ENCODE assay signal across 18 mouse cellular contexts in genomic region chr2:103341375-103341971, GRCm38 (mm10). TPM values are rescaled to one million over a fixed set of nuclear protein-coding genes. Genes with fewer than 3 reads are reported as not detected.
"Had no signal": no experiment of that assay in that cellular context is flagged by ENCODE, and none has a peak within 500 bp of the region (broad histone marks: within the 10 kb centered on the region; RNA-seq: fewer than 3 reads in every experiment).

No protein-coding gene starts in this region.

- DNase-seq: lung, adult 18-20 months; lung, embryonic 14.5 days; lung, postnatal 14 days; lung, postnatal 36 days; midbrain, embryonic 14.5 days; right cerebral cortex, postnatal 14 days; thymus, adult 18-20 months; thymus, postnatal 14 days; thymus, postnatal 36 days had no signal

- H3K9me3 ChIP-seq: midbrain, embryonic 10.5 days; midbrain, embryonic 12.5 days; neural tube, embryonic 12.5 days; stomach, embryonic 15.5 days had no signal

- H3K36me3 ChIP-seq: midbrain, embryonic 10.5 days; midbrain, embryonic 12.5 days; neural tube, embryonic 12.5 days; stomach, embryonic 15.5 days had no signal

- H3K9ac ChIP-seq: lung, embryonic 14.5 days; midbrain, embryonic 12.5 days; neural tube, embryonic 12.5 days; stomach, embryonic 15.5 days had no signal

- ATAC-seq: midbrain, embryonic 16.5 days had no signal

- H3K27me3 ChIP-seq: neural tube, embryonic 12.5 days; stomach, embryonic 15.5 days had no signal

- H3K4me2 ChIP-seq: lung, embryonic 14.5 days; midbrain, embryonic 12.5 days; neural tube, embryonic 12.5 days; stomach, embryonic 15.5 days had no signal

- H3K4me1 ChIP-seq: midbrain, embryonic 10.5 days; midbrain, embryonic 12.5 days; neural tube, embryonic 12.5 days had no signal

- H3K27ac ChIP-seq: midbrain, embryonic 10.5 days; midbrain, embryonic 12.5 days; neural tube, embryonic 12.5 days; stomach, embryonic 15.5 days; stomach, postnatal 0 days had no signal

- H3K4me3 ChIP-seq: midbrain, embryonic 10.5 days; midbrain, embryonic 12.5 days; myocyte; neural tube, embryonic 12.5 days; stomach, embryonic 15.5 days had no signal

RNA-seq across cellular contexts. Expression of gene Ehf, which starts 38.4 kb away (rescaled TPM):
- total RNA-seq: megakaryocyte-erythroid progenitor cell, adult 5-6 weeks had no signal
- polyA plus RNA-seq: midbrain, embryonic 10.5 days; midbrain, embryonic 12.5 days; midbrain, embryonic 14.5 days; myocyte; neural tube, embryonic 12.5 days; neural tube, embryonic 14.5 days had no signal
